Mouse (Mus musculus) cerebellum, adult 9-11 months (tissue): ENCODE measurements around the gene Olfr1394.
"Not testable (repeated sequence)": the region's sequence is repeated elsewhere in the genome, so short reads cannot be mapped to it uniquely, and the experiment has no call there.

Experiments used
- DNase-seq: peaks from one replicate; pipeline ENCODE4 v3.0.0; 2022

Gene Olfr1394

GRCm38 (mm10) chr11:49154077-49154476, at the start of gene Olfr1394:
Olfr1394 (plus strand) TSS chr11:49154377.
- no peak for DNase-seq

DNA sequence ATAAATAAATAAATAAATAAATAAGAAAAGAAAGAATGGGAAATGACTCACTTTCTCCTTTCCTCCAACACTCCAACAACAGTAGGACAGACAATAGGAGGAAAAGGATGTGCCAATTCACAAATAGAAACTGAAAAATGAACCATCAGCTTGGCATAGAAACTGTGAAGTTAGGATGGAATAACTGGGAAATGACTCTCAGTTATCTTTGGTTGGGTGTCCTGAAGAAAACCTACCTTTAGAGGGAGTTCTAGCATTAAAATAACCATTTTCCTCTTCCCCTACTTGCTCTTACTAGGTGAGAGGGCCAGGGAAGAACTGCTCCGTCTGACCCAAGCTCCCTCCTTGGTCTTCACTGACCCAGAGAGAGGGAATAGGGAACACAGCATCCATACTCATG, 48.4 kb upstream of the Olfr1394 start:
- no peak for DNase-seq

- no peak for DNase-seq
Measured at GRCm38 (mm10) chr11:49107650-49108537, 46.3 kb upstream of the Olfr1394 start.

GRCm38 (mm10) chr11:49108833-49109232, 45.3 kb upstream of the Olfr1394 start:
- no peak for DNase-seq

DNA sequence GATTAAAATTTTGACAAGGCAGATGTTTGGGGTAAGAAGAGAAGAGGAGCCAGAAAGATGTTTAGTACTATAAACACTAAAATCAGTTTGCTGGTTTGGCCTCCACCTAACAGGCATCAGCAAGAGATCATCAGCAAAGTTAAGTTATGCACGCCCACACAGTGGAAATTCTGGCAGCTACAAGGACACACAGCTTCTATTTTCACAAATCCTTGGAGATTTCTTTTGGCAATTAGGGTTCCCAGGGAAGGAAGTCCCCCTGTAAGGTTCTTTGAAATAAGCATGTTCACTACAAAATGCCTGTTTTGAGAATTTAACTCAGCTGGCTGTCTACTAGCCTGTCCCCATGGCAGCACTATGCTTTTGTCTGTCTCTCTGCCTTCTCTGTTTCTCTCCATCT, 43.2 kb upstream of the Olfr1394 start:
- no peak for DNase-seq

- no peak for DNase-seq
Measured at GRCm38 (mm10) chr11:49112624-49113219, 41.5 kb upstream of the Olfr1394 start.

DNA sequence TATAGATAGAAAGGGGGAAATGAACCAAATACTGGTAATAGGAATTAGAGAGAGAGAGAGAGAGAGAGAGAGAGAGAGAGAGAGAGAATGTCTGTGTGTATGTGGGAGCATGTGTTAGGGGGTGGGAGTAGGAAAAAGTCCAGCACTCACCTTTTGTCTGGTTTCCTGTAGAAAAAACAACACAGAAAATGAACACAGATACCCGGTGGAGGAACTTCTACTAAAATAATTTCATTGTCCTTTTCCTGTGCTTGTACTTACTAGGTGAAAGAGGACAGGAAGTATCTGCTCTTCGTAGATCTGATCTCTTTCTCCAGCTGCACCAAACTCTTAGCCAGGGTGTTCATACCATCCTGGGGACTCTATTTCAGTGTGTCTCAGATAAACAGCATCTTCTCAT, 40.0 kb upstream of the Olfr1394 start:
- no peak for DNase-seq

DNA sequence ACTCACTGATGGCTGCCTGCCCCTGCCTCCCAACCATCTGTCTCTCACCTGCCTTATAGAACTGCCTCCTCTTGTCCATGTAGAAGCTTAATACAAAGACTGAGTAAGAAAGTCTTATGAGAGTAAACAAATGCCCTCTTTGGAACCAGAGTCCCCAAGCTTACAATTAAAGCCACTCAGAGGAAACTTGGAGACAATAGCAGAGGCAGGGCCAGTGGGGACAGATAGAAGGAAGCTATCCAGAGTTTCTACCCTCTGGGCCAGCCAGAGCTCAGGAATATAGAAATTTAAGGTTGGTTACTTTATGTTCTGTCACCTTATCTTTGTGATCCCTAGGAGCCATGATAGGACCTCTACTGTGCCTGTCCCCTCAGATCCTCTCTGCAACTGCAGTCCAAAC, 39.4 kb upstream of the Olfr1394 start, which contains the start of gene Olfr1396:
Gene Olfr1396 (minus strand): TSS at position 101 of the 400 bp plus-strand sequence.
- no peak for DNase-seq

GRCm38 (mm10) chr11:49119635-49120034, 34.5 kb upstream of the Olfr1394 start:
- DNase-seq, result no peak

- no peak for DNase-seq
Measured at GRCm38 (mm10) chr11:49124169-49124568, 30.0 kb upstream of the Olfr1394 start.

DNA sequence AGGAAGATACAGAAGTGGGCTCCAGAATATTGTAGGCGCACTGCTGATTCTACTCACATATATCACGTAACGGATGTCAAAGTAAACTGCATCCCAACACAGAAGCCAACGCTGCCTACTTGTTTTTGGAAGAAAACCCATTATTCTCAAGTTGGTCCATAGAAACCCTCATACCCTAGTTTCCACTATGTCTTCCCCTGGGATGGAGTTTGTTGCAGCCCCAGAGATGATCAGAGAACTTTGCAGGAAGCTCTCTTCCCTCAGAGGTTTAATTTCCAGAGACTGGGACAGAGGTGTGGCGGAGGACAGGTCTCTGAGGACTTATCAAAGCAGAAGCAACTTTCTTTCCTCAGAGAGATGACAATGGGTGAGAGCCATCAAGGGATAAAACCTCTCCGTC, 12.2 kb upstream of the Olfr1394 start, which contains the start of gene Olfr1395:
Gene Olfr1395 (plus strand): TSS at position 301 of the 400 bp plus-strand sequence.
- no peak for DNase-seq

- DNase-seq, result no peak
Measured at GRCm38 (mm10) chr11:49156821-49157814, 2.9 kb downstream of the Olfr1394 start.

DNA sequence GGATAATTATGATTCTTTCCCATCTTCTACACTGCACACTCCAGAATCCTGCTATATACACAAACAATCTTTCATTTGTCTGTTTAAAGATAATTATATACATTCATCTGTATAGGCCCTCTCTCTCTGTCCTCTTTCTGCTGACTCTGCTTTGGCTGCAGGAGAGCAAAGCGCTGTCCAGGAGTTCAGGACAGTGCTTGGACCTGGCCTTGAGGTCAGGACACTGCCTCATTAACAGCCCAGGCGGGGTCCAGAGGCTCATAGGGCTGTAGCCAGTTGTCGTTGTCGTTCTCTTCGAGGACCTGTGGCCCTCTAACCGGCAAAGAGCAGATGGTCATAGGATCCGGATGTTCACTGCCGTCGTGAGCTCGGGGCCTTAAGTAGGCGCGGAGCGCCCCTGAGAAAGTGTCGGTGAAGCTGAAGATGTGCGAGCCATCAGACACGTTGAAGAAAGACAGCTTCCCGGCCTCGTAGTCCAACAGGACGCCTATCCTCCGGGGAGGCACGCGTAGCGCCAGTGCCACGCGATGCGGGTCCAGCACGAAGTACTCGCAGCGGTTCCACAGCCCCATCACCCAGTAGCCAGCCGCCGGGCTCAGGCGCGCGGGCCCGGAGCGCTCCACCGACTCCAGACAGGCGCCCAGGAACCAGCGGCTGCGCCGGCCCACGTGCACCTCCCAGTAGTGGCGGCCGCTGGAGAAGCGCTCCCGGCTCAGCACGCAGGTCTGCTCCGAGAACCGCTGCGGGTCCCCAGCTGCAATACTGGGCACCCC, 14.8 kb downstream of the Olfr1394 start:
- DNase-seq, result no peak

GRCm38 (mm10) chr11:49170576-49170975, 16.4 kb downstream of the Olfr1394 start:
- DNase-seq, result no peak

- DNase-seq, result no peak
Measured at GRCm38 (mm10) chr11:49175345-49175744, 21.2 kb downstream of the Olfr1394 start.

- not testable (repeated sequence) for DNase-seq
Measured at GRCm38 (mm10) chr11:49176047-49176779, 22.0 kb downstream of the Olfr1394 start.

GRCm38 (mm10) chr11:49183172-49183571, 29.0 kb downstream of the Olfr1394 start:
- DNase-seq, result no peak

DNA sequence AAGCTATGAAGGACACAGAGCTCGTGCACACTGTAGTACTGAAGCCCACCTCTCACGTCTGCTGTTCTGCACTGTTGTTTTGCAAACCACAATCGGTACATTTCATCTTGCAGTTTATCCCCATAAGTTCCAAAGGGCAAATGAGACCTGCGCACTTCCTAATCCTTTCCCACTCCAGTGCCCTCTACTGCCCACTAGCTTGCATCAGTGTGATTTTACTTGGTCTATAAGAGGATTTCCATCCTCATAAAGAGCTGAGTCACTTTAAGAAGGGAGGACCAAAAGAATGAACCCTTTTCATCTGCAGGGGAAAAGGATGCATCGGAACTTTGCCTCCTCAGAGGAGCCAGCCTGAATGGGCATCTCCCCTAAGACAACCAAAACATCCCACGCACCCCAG, 32.3 kb downstream of the Olfr1394 start:
- no peak for DNase-seq

GRCm38 (mm10) chr11:49186955-49187488, 32.8 kb downstream of the Olfr1394 start, which contains the start of gene Btnl9:
Btnl9 (minus strand) TSS chr11:49187159.
- no peak for DNase-seq

DNA sequence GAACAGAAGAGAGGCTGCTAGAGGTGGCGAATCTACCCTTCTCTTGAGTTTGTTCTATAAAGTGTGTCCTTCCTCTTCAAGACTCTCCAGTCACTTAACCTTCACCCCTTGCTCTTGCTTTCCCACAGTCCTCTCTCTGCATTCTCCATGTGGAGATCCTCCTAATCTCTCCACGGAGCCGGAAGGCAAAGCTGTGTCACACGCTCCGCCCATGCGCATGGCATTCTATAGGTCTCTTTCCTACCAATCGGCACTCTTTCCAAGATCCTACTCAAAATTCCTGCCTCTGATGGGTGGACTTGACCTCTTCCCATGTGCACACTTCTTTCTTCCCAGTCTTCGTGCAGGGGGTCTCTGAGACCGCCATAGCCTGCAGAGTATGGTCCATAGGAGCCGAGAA, 33.5 kb downstream of the Olfr1394 start:
- DNase-seq, result no peak

DNA sequence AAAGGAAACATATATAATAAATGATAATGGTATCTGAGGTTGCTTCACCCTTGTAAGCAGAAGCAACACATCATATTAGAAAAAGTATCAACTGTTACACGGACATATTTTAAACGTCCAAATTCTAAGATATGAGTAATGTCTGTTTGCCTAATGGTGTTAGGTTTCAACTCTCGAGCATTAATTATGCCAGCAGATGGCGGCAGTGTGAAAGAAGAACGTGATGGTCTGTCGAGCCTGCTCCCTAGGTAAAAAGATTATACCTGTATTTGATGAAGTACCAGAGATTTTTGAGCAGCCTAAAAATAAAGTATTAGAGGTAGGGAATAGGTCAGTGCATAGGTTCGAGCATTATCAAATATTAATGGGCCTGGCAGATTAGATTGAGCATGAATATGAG, 35.6 kb downstream of the Olfr1394 start:
- peak; percentile 25 for DNase-seq
